Mouse (Mus musculus): ENCODE data around the gene Slc25a10. TPM values are rescaled to one million over a fixed set of nuclear protein-coding genes. Genes with fewer than 3 reads are reported as not detected.

Slc25a10 gene
- polyA plus RNA-seq, 1 experiment from 2014 or later, result 73.8 TPM

- Histone ChIP-seq H3K4me1 (replicated peaks; ENCODE audit: control insufficient read depth, insufficient read depth, low read length) (peaks cover 13% of the 10 kb centered on the region), H3K4me2 (ENCODE audit: low read depth, low read length) (no peak overlapping the region), H3K27ac (ENCODE audit: low read length) (no peak overlapping the region), H3K27me3 (ENCODE audit: control insufficient read depth, insufficient read depth, low read depth, low read length) (no peaks in the 10 kb centered on the region; the same call in 1 of the 2 replicates), H3K9ac (ENCODE audit: low read length) (no peak overlapping the region), H3K4me3 (ENCODE audit: low read length) (no peak overlapping the region), H3K9me3 (ENCODE audit: control insufficient read depth, low read length) (no peaks in the 10 kb centered on the region), H3K36me3 (ENCODE audit: control insufficient read depth, insufficient read depth, low read length) (no peaks in the 10 kb centered on the region)
- WGBS, result 81% methylated on average over 8 of the region's 8 CpGs
- no peak for ATAC-seq (ENCODE audit: low read depth)
Observed at GRCm38 (mm10) chr11:120522581-120522980, 30.9 kb downstream of the Slc25a10 start.

- no peak overlapping the region for H3K9ac ChIP-seq (ENCODE audit: low read length)
- 95% methylated on average over 2 of the region's 2 CpGs for WGBS
- H3K27ac ChIP-seq (ENCODE audit: low read length), result no peak overlapping the region
- no peaks in the 10 kb centered on the region for H3K36me3 ChIP-seq (ENCODE audit: control insufficient read depth, insufficient read depth, low read length)
- H3K4me2 ChIP-seq (ENCODE audit: low read depth, low read length), result no peak overlapping the region
- no peak for ATAC-seq (ENCODE audit: low read depth)
- H3K4me3 ChIP-seq (ENCODE audit: low read length), result no peak overlapping the region
- H3K27me3 ChIP-seq (ENCODE audit: control insufficient read depth, insufficient read depth, low read depth, low read length), result peaks cover 32% of the 10 kb centered on the region
- H3K9me3 ChIP-seq (ENCODE audit: control insufficient read depth, low read length), result no peaks in the 10 kb centered on the region
- H3K4me1 ChIP-seq (replicated peaks; ENCODE audit: control insufficient read depth, insufficient read depth, low read length), result peaks cover 7% of the 10 kb centered on the region
Observed at GRCm38 (mm10) chr11:120525959-120526358, 34.3 kb downstream of the Slc25a10 start.

GRCm38 (mm10) chr11:120527690-120528354 lies 36.2 kb downstream of the Slc25a10 start:
- Histone ChIP-seq H3K27me3 (ENCODE audit: control insufficient read depth, insufficient read depth, low read depth, low read length) (peaks cover 49% of the 10 kb centered on the region), H3K27ac (ENCODE audit: low read length) (no peak overlapping the region), H3K4me2 (ENCODE audit: low read depth, low read length) (no peak overlapping the region), H3K4me3 (ENCODE audit: low read length) (no peak overlapping the region), H3K36me3 (ENCODE audit: control insufficient read depth, insufficient read depth, low read length) (no peaks in the 10 kb centered on the region), H3K4me1 (replicated peaks; ENCODE audit: control insufficient read depth, insufficient read depth, low read length) (peaks cover 10% of the 10 kb centered on the region), H3K9ac (ENCODE audit: low read length) (no peak overlapping the region), H3K9me3 (ENCODE audit: control insufficient read depth, low read length) (no peaks in the 10 kb centered on the region)
- WGBS, result 52% methylated on average over 9 of the region's 9 CpGs
- no peak for ATAC-seq (ENCODE audit: low read depth)

GRCm38 (mm10) chr11:120528903-120529302 lies 37.3 kb downstream of the Slc25a10 start:
- H3K27ac ChIP-seq (ENCODE audit: low read length), result no peak overlapping the region
- ATAC-seq (ENCODE audit: low read depth), result no peak
- 59% methylated on average over 4 of the region's 4 CpGs for WGBS
- no peaks in the 10 kb centered on the region for H3K36me3 ChIP-seq (ENCODE audit: control insufficient read depth, insufficient read depth, low read length)
- H3K4me3 ChIP-seq (ENCODE audit: low read length), result no peak overlapping the region
- peaks cover 10% of the 10 kb centered on the region for H3K4me1 ChIP-seq (replicated peaks; ENCODE audit: control insufficient read depth, insufficient read depth, low read length)
- H3K4me2 ChIP-seq (ENCODE audit: low read depth, low read length), result no peak overlapping the region
- no peaks in the 10 kb centered on the region for H3K9me3 ChIP-seq (ENCODE audit: control insufficient read depth, low read length)
- H3K9ac ChIP-seq (ENCODE audit: low read length), result no peak overlapping the region
- H3K27me3 ChIP-seq (ENCODE audit: control insufficient read depth, insufficient read depth, low read depth, low read length), result peaks cover 50% of the 10 kb centered on the region

DNA sequence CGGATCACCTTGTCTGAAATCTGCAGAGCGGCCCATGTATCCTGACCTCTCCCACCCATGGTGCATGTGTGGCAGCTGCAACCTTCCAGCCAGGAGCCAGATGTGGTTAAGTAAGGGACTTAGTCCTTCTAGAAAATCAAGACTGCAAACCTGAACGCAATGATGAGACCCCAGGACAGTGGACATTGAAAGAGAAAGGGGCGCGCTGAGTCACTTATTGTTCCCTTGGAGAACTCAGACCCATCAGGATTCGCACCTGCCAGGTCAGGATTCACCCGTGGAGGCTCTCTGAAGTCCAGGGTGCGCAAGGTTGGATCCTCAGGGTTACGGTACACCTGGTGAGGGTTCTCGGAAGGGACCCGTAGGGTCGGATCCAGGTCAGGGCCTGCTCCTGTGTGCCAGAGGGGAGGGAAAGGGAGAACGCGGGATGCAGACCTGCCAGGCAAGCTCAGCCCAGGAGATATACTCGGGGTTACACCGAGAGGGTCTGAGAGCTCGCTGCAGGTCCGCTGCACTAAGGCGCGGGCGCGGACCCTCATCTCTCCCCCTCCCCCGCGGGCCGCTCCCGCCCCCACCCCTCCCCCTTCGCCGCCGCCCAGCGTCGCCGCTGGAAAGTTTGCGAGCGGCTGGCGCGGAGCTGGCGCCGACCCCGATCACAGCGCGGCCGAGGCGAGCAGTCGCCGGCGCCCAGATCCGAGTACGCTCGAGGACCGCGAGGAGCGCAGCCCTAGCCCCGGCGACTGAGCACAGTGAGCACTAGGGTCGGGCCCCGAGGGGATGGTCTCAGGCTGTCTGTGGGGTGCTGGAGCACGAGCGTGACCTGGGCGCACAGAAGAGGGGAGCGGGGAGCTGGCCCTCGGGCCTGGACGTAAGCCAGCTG lies 38.7 kb downstream of the Slc25a10 start, which contains the start of gene Gcgr:
Gcgr (plus strand) TSS at position 615 of the 880 bp plus-strand sequence.
- WGBS, result 8% methylated on average over 49 of the region's 62 CpGs
- peak within 1 kb of the TSS; percentile 68 for H3K9ac ChIP-seq (ENCODE audit: low read length)
- peak; percentile 60; the same call in 1 of the 2 replicates for ATAC-seq (ENCODE audit: low read depth)
- no peak within 1 kb of the TSS for H3K27ac ChIP-seq (ENCODE audit: low read length)
- H3K4me3 ChIP-seq (ENCODE audit: low read length), result peak within 1 kb of the TSS; percentile 51
- no peaks in the 10 kb centered on the region for H3K9me3 ChIP-seq (ENCODE audit: control insufficient read depth, low read length)
- H3K36me3 ChIP-seq (ENCODE audit: control insufficient read depth, insufficient read depth, low read length), result no peaks in the 10 kb centered on the region
- peak within 1 kb of the TSS; percentile 86 for H3K4me2 ChIP-seq (ENCODE audit: low read depth, low read length)
- H3K27me3 ChIP-seq (ENCODE audit: control insufficient read depth, insufficient read depth, low read depth, low read length), result peaks cover 52% of the 10 kb centered on the region
- H3K4me1 ChIP-seq (replicated peaks; ENCODE audit: control insufficient read depth, insufficient read depth, low read length), result peaks cover 10% of the 10 kb centered on the region

GRCm38 (mm10) chr11:120531646-120532045 lies 40.0 kb downstream of the Slc25a10 start:
- H3K4me2 ChIP-seq (ENCODE audit: low read depth, low read length), result no peak overlapping the region
- peaks cover 52% of the 10 kb centered on the region for H3K27me3 ChIP-seq (ENCODE audit: control insufficient read depth, insufficient read depth, low read depth, low read length)
- 24% methylated on average over 9 of the region's 9 CpGs for WGBS

DNA sequence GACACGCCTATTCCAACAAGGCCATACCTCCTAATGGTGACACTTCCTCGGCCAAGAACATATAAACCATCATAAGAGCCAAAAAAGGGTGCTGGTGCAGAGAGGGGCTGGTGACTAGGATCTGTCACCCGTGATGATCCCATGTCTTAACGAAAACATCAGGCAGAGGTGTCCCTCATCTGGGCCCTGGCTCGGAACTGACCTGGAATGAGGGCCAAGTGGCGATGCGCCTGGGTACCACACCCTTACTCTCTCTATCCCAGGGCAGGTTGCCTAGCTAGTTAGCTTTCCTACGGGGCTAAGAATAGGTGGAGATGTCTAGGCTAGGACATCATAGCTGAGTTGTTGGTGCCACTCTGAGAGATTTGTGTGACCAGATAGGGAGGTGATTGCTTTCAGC lies 42.5 kb downstream of the Slc25a10 start:
- H3K9ac ChIP-seq (ENCODE audit: low read length), result no peak overlapping the region
- 83% methylated on average over 8 of the region's 8 CpGs for WGBS
- no peaks in the 10 kb centered on the region for H3K36me3 ChIP-seq (ENCODE audit: control insufficient read depth, insufficient read depth, low read length)
- no peak overlapping the region for H3K4me3 ChIP-seq (ENCODE audit: low read length)
- peaks cover 19% of the 10 kb centered on the region for H3K4me1 ChIP-seq (replicated peaks; ENCODE audit: control insufficient read depth, insufficient read depth, low read length)
- no peak overlapping the region for H3K27ac ChIP-seq (ENCODE audit: low read length)
- H3K9me3 ChIP-seq (ENCODE audit: control insufficient read depth, low read length), result no peaks in the 10 kb centered on the region
- peaks cover 39% of the 10 kb centered on the region for H3K27me3 ChIP-seq (ENCODE audit: control insufficient read depth, insufficient read depth, low read depth, low read length)
- no peak overlapping the region for H3K4me2 ChIP-seq (ENCODE audit: low read depth, low read length)
- ATAC-seq (ENCODE audit: low read depth), result no peak

More at GRCm38 (mm10) chr11:120531646-120532045, 40.0 kb downstream of the Slc25a10 start:
- Histone ChIP-seq H3K9me3 (ENCODE audit: control insufficient read depth, low read length) (no peaks in the 10 kb centered on the region), H3K4me1 (replicated peaks; ENCODE audit: control insufficient read depth, insufficient read depth, low read length) (peaks cover 10% of the 10 kb centered on the region), H3K36me3 (ENCODE audit: control insufficient read depth, insufficient read depth, low read length) (no peaks in the 10 kb centered on the region), H3K4me3 (ENCODE audit: low read length) (no peak overlapping the region), H3K9ac (ENCODE audit: low read length) (no peak overlapping the region), H3K27ac (ENCODE audit: low read length) (no peak overlapping the region)
- ATAC-seq (ENCODE audit: low read depth), result no peak

- Histone ChIP-seq H3K4me3 (ENCODE audit: low read length) (no peak overlapping the region), H3K9me3 (ENCODE audit: control insufficient read depth, low read length) (no peaks in the 10 kb centered on the region), H3K9ac (ENCODE audit: low read length) (no peak overlapping the region), H3K4me1 (replicated peaks; ENCODE audit: control insufficient read depth, insufficient read depth, low read length) (peaks cover 29% of the 10 kb centered on the region), H3K4me2 (ENCODE audit: low read depth, low read length) (no peak overlapping the region), H3K36me3 (ENCODE audit: control insufficient read depth, insufficient read depth, low read length) (no peaks in the 10 kb centered on the region), H3K27me3 (ENCODE audit: control insufficient read depth, insufficient read depth, low read depth, low read length) (peaks cover 29% of the 10 kb centered on the region), H3K27ac (ENCODE audit: low read length) (no peak overlapping the region)
- no peak for ATAC-seq (ENCODE audit: low read depth)
- 59% methylated on average over 3 of the region's 3 CpGs for WGBS
Observed at GRCm38 (mm10) chr11:120535145-120535544, 43.5 kb downstream of the Slc25a10 start.

- 73% methylated on average over 3 of the region's 3 CpGs for WGBS
- no peaks in the 10 kb centered on the region for H3K36me3 ChIP-seq (ENCODE audit: control insufficient read depth, insufficient read depth, low read length)
- no peak overlapping the region for H3K27ac ChIP-seq (ENCODE audit: low read length)
- H3K4me1 ChIP-seq (replicated peaks; ENCODE audit: control insufficient read depth, insufficient read depth, low read length), result peaks cover 29% of the 10 kb centered on the region
- peaks cover 22% of the 10 kb centered on the region for H3K27me3 ChIP-seq (ENCODE audit: control insufficient read depth, insufficient read depth, low read depth, low read length)
- H3K4me2 ChIP-seq (ENCODE audit: low read depth, low read length), result no peak overlapping the region
- H3K4me3 ChIP-seq (ENCODE audit: low read length), result no peak overlapping the region
- no peak for ATAC-seq (ENCODE audit: low read depth)
- H3K9me3 ChIP-seq (ENCODE audit: control insufficient read depth, low read length), result no peaks in the 10 kb centered on the region
- no peak overlapping the region for H3K9ac ChIP-seq (ENCODE audit: low read length)
Observed at GRCm38 (mm10) chr11:120535804-120536203, 44.2 kb downstream of the Slc25a10 start.

All from lung, embryonic 16.5 days (tissue).